Mouse (Mus musculus): ENCODE results near the gene Lca5l.

The Lca5l gene

GRCm38 (mm10) chr16:96110655-96111345 is 81.3 kb downstream of the Lca5l start:
- DNase-seq: no peak

- DNase-seq: no peak
Measured at GRCm38 (mm10) chr16:96109673-96110072, 82.4 kb downstream of the Lca5l start.
